Mouse (Mus musculus) T-cell, adult 2 months (primary cell): ENCODE measurements around the gene Megf8.
A peak's percentile ranks its signal among the peaks of the same experiment; 100 is the strongest.
"Not testable (repeated sequence)": the region's sequence is repeated elsewhere in the genome, so short reads cannot be mapped to it uniquely, and the experiment has no call there.

Experiments
- DNase-seq: peaks from one replicate; pipeline ENCODE4 v3.0.0; 2022; ENCODE audit warnings: low spot score

Gene Megf8

DNA sequence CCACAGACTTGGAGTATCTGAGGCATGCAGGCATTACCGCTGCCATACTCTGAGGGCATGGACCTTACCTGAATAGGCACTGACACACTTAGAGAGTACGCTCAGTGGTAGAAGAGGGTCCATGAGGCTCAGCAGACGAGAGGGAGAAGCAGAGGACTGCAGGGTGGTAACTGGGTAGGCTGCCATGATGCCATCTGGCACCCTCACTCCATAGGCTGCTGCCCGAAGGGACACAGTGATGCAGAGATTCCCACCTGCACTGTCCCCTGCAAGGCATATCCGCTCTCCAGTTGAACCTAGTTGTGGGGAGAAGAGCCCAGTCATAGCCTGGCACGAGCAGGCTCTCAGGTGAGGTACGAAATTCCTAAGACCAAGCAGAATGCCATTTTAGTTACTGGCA is 66.4 kb downstream of the Megf8 start:
- DNase-seq = no peak

DNA sequence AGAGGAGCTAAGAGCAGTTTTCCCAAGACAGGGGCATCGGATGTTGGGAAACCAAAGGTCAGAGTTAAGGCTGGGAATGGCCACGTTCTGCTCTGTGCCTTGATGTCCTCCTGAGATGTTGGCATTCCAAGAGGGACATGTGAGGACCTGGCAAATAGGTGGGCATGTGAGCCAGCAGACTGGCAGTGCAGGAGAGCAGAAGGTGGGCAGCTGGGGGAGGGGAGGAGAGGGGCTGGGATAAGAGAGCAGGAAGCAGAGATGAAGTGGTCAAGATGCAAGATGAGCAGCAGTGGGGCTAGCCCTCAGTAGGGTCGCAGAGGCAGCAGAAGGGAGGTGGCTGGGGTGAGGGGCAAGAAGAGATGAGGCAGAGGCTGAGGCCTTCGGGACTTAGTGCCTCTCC is 66.9 kb downstream of the Megf8 start:
- DNase-seq = no peak

DNA sequence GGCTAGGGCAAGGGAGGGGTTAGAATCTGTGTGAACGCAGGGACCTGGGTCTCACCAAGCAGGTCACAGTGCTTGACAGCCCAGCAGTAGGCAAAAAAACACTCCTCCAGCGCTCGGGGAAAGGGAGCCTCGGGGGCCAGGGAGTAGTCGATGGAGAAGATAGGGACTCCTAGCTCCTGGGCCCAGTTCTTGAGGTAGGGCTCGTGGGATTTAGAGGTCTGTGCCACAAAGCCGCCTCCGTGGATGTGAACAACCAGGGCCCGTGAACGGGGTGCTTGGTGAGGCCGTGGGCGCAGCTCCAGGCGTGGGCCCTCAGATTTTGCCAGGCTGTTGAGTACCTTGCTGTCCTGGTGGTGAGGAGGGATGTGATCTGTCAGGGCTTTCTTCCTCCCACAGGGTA is 67.4 kb downstream of the Megf8 start:
- DNase-seq = no peak

DNA sequence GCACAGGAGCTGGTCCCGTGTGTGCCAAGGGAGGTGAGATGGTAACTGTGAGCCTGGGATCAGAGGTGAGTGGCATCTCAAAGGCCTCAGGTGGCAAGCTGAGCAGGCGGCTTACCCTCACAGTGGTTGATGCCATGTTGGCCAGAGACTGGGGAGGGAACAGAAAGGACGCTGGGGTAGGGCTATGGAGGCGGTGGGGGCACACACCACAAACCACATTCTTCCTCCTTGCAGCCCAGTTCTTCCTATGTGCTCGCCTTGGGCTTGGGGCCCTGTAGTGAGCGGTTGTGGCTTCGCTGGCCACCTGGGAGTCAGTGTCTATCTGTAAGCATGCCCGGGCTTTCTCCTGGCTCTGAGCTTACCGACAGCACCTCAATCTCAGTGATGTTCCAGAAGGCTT is 67.9 kb downstream of the Megf8 start:
- DNase-seq = no peak

DNA sequence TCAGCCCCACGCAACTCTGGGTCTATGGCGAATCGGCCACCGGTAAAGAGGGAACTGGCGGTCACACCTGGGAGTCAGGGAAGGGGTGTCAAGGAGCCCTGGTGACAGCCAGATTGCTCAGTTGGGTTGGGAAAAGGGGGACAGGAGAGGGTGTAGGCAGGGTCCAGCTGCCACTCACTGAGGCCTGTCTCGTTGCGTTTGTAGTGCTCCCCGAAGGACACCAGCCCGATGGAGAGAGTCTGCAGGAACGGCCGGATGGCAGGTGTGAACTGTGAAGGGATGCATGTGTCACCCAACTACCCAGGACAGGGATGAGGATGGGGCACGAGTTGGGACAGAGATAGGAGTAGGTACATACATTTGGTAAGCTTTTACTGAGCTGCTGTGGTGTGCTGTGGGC is 68.3 kb downstream of the Megf8 start:
- no peak for DNase-seq

DNA sequence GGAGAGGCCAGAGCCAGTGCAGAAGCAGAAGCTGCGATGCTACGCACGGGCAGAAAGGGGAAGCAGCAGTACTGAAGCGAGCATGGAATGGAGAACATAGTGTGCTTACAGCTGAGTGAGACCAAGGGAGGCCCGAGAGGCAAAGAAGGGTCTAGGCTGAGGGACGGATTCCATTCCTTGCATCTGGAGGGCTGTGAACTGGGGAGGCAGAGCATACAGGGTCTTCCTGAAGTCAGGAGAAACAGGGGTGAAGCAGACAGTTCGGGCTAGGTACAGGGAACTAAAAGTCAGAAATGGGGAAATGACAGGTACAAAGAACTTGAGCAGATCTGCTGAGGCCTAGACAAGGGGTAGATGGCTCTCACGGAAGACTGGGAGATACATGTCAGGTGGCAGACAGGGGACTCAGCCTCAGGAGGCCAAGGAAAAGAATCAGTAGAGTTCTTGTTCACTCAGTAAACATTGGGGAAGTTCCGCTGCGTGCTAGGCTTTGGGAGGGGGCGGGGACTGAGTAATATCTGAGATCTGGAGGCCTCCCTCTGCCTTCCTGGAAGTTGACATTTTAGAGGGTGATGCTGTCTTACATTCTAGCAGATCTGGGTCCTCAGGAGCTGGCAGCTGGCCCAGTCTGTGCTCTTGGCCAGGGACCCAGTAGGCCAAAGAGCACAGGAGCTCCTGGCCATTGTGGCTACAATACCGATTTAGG is 69.0 kb downstream of the Megf8 start:
- DNase-seq = peak; percentile 22

DNA sequence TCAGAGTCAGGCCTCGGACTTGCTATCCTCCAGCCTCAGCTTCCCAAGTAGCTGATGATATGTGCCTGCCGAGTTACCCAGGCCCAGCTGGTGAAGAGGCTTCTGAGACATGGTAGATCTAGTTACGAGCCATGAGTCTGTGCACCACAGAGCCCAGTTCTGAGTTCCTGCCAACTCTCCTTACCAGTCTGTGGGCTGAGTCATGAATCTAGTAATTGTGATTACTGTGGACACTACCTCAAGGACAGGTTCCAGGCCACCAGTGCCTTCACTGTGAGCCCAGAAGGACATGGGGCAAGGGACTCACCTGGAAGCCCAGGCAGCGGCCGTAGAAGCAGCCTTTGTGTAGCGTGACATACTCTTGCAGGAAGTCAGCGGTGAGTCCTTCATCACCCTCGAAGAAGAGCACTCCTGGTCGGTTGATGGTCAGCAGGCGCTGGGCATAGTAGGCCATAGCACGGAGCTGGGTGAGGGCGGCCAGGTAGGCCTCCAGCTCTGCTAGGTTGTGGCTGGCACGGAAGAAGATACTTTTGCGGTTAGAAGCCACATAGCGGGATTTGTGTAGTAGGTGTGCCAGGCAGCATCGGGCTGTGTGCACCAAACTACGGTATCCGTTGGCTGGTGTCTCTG is 71.0 kb downstream of the Megf8 start:
- DNase-seq = no peak

DNA sequence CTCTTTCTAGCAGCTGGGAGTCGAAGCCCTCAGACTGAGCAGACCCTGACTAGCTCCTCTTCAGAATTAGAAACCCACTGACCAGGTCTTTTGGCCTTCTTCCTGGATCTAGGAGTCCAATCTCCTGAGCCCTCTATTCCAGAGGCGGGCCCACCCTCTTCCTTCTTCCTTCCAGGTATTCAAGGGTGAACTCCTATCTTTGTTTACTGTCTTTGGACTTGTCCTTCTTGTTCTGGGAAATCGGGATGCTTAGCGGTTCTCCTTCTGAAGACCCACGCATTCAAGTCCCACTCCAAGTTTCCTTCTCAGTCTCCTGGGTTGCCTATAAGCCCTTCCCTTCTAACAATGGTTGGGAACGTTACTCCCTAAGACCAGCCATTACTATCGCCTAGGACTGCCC is 72.0 kb downstream of the Megf8 start:
- no peak for DNase-seq

DNA sequence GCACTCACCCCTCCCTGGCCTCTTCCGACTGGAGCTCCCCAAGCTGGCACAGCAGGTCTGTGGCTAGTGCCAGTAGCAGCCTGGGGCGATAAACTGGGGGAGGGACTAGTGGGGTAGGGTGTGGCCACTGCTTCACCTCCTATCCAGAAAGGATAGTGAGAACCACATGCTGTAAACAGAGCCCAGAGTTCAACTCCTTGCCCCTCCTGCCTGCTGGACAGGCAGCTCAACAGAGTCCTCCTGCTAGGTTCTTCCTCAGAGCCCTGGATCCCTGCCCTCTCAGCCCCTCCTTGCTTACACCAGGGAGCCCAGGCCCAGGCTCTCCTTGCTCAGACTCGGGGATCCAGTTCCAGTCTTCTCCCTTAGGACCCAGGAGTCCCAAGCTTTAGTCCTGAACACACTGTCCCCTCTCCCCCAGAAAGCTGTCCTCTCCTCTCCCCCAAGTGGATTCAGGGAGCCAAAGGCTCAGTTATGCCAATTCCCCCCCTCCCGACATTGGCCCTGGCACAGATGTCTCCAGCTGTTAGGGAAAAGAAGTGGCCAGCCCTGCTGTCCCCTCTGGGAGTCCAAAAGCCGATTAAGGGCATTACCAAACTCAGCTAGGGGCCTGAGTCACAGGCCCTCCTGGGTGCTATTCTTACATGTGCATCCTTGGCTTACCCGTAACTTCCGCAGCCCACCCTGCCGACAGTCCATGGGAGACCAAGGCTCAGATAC is 73.2 kb downstream of the Megf8 start:
- no peak for DNase-seq

DNA sequence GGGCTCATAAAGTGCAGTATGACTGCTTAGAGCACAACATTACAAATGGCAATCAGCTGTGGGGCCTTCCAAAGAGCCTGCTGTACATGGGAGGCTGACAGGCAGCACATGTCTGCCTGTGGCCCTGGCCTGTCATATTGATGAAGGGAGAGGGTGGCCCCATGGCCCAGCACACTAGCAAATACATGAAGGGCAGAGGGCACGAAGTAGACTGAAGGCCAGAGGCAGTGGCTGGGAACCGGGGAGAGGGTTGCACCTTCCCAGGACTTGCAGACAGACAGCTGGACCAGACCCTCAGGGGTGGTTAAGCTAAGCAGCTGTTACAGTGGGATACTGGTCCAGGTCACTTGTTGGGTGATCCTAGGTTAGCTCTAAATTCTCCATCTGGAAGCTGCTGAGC is 74.0 kb downstream of the Megf8 start:
- no peak for DNase-seq

DNA sequence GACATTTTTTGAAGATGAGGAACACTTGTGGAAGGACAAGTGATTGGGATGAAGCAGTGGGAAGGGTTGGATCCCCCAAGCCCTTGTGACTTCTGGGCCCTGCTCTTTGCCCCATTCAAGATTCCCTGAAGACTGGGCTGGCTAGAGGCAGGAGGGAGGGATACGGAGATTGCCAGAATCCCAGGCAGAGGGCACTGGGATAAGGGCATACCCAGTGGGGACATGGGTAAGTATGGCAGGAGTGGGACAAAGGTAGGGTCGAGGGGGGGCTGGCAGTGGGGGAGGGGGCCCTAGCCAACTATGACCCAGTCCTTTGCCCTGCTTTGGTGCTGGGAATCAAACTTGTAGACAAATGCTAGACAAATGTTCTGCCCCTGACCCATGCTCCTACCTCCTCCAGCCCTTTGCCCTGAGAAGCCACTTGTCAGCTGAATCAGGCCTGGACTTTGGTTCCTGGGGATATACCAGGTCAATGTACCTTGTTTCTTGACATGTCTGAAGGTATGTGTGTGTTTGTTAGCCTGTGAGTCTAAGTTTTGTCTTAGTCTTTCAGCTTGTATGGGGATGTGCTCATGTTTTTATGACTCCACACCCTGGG is 75.0 kb downstream of the Megf8 start:
- no peak for DNase-seq

DNA sequence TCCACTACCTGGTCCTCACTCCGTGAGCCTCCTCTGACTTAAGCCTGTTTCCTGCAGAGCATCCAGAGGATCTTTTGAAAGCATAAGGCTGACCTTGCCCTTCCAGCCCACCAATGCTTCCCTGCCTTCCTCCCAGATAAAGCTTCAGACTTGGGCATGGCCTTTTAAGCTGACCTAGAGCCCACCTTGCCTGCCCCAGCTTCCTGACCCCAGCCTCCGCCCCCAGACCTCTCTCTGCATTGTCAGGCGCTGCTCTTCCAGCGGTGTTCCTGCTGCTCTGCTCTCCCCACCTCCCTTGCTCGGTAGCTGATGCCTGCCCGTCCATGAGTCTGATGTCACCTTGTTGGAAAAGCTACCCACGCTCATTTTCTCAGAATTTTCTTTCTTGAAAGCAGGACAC is 75.9 kb downstream of the Megf8 start:
- no peak for DNase-seq

DNA sequence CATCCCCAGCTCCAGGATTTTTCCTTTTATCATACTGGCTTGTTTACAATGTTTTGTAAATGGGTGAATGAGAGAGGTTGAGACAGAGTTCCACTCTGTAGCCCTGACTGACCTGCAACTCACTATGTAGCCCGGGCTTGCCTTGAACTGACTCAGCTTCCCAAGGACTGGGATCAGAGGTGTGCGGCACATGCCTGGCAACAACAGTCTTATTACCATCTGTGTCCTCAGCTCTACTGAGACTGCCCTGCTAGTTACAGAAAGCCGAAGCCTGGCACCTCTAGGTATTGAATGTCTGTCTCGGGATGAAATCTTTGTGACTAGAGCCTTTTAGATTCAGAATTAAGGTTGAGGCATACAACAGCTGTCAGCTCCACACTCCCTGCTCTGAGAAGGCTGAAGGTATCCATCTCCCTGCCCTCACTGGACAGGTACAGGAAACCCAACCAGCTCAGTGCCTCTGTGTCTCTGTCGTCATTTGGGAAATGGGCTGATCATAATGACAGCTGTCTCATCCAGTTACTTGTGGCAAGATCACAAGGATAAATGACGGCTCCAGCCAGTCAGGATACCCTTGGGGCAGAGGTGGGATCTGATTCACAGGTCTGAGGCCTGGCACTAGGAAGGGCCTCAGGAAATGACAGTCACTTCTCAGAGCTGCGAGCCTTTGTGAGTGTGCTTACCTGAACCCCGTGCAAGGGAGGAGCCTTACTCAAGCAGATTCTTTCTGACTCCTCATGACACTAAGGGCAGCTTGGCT is 76.7 kb downstream of the Megf8 start:
- no peak for DNase-seq

DNA sequence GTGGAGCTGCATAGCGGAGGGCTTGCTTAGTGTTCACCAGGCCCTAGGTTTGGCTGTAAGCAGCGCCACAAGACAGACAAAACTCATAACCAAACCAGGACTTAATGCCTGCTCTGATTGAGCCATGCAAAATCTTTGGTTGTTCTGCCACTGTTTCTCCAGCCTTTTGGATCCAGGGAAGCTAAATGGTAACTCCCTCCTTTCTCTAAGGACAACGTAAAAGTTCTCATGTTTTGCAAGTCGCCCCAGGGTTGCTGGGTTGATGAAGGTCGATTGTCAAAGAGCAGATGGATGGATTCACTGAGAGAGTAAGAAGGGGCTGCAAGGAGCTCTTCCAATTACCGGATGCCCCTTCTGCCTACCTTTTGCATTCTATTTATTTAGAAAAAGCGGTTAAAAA is 77.8 kb downstream of the Megf8 start:
- no peak for DNase-seq

DNA sequence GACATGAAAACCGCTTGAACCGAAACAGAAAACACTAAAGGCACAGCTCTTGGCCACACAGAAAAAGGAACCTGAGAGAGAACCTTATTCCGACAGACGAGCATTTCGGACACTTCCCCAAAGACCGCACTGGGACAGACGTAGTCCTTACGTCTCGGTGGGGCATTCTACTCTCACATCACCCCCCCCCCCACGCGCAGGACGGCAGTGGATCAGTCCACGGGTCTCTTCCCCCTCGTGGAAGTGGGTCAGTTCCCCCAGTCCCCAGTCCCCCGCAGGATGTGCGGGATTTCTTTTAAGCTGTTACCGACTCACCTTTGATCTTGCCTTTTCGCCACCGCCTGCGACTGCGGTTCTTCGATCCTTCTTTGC is 78.2 kb downstream of the Megf8 start:
- DNase-seq = no peak

DNA sequence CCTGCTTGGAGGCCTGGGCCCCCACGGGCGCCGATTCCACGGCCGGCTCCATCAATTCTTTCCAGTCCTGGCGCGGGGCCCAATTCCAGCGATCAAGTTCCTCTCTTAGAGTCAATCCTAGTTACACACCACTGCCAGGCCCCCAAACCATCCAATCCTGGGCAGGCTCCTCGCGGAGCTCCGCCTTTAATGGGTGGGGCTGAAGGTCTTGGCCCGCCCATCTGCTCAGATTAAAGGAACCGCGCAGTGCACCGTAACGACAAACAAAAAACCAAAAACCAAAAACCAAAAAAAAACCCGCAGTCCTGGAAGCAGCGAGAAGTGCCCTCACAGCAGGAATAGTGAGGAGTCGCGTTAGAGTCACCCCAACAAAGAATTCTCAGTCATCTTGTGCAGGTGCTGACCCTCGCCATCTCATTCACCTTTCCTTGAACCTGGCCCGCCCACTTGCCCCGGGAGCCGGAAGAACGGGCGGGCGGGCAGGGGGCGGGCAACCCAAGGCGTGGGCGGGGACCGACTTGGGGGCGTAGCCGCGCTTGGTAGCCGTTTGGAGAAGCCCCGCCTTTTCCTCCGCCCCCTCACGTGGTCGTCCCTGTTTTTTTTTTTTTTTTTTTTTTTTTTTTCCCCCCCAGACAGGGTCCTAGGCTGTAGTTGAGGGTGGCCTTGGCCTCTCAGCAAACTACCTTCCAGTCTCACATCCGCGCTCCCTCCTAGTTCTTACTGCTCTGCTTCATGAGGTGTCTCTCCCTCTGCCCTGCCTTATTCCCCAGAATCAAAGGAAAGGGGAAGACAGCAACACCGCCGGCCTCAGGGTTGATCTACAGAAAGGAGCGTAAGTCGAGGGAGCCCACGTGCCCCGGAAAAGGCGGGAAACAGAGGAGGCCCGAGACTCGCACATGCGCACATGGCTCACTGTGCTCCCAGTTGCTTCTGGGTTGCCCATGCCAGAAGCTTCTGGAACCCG is 78.9 kb downstream of the Megf8 start:
- peak; percentile 91 for DNase-seq

DNA sequence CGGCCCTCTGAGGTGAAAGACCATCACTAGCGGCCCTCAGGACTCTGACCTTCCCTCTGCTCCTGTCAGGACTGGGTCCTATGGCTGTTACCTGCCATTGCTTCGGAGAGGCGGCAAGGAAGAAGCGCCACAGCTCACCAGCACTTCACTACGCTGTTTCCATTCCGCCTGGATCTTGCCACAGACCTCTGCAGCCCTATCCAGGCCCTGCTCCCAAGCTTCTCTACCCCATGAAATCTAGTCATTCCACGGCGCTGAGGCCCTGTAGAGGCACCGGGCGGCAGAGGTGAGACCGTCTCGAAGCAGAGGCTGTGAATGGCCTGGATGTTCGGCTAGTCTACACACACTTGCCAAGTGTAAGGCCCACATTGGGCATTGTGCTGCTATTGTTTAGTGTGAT is 79.7 kb downstream of the Megf8 start:
- no peak for DNase-seq

DNA sequence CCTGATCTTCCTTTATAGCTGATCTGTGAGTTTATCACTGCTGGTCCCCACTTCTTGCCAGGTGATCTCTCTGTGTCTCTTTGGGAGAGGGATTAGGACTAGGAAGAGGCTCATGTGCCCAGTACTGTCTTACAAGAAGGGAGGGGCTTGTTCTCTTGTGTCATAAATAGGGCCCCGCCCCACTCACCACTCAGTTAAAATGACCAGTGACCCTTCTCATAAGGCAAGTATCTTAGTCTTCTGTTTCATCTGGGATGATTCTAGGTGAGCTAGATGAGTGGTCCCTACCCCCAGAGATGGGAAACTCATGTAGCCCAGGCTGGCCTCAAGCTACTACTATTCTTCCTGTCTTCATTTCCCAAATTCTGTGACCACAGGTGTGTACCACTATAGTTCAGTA is 81.6 kb downstream of the Megf8 start, which contains the start of gene Lipe:
Lipe (minus strand) TSS at position 101 of the 400 bp plus-strand sequence.
- DNase-seq = no peak

DNA sequence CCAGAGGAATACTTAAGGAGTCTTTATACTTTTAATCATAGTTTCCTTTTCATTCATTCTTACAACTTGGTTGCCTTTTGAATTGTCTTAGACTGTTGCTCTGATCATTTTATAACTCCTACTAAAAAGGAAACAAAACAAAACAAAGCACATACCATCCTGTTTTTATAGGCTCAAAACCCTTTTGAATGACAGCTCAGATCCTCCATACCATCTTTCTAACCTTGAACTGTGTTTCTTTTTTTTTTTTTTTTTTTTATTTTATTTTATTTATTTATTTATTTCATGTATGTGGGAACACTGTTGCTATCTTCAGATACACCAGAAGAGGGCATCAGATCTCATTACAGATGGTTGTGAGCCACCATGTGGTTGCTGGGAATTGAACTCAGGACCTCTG is 82.1 kb downstream of the Megf8 start:
- not testable (repeated sequence) for DNase-seq

DNA sequence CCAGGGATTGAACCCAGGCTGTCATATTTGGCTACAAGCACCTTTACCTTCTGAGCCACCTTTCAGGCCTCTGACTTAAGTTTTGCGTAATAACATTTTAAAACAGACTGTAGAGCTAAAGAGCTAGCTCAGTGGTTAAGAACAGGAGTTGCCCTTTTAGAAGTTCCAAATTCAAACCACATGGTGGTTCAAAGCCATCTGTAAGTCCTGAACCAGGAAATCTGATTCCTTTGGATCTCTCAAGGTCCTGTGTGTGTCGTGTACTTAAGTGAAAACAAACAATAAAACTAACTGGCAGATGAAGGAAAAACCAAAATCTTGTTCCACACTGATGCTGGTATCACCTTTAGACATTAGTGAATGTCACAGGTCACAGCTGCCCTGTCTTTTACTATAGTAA is 84.6 kb downstream of the Megf8 start:
- no peak for DNase-seq

DNA sequence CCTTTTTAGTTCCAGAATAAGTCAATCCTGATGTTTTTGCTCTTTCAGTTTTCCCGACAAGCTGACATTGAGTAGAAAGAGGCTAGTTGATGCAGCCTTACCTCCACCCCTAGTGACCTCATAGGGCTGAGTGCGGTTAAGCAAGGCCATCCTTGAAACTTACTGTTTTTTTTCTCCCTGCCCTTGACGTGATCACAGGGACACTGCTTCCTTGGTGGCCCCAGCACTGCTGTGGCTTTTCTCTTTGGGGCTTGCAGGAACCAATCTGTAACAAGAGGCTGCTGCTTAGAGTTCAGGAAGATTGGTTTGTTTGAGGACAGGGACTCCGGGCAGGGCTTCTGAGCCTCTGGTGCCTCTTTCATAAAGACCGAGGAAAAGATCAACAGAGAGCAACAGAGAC is 85.0 kb downstream of the Megf8 start:
- DNase-seq = no peak
